Mouse (Mus musculus): ENCODE data around the gene Elk3.

The Elk3 gene

DNA sequence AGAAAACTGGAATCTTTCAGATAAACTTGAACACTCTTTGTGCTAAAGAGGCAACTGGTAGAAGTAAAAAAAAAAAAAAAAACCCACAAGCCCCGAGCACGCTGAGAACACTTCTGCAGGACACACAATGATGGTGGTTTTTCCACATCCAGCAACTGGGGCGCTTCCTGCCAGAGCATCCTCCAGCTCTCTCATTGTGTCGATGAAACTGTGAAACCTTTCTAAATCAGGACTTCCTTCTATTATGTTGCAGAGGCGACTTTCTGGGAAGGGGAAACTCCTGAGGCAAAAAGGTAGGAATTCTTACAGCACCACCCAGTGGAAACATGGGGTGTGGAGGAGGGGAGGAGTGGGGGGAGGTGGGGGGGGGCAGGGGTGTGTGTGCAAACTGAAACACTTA, 13.2 kb downstream of the Elk3 start:
- intact Hi-C loops (cut with DNase I), result no loop called here

DNA sequence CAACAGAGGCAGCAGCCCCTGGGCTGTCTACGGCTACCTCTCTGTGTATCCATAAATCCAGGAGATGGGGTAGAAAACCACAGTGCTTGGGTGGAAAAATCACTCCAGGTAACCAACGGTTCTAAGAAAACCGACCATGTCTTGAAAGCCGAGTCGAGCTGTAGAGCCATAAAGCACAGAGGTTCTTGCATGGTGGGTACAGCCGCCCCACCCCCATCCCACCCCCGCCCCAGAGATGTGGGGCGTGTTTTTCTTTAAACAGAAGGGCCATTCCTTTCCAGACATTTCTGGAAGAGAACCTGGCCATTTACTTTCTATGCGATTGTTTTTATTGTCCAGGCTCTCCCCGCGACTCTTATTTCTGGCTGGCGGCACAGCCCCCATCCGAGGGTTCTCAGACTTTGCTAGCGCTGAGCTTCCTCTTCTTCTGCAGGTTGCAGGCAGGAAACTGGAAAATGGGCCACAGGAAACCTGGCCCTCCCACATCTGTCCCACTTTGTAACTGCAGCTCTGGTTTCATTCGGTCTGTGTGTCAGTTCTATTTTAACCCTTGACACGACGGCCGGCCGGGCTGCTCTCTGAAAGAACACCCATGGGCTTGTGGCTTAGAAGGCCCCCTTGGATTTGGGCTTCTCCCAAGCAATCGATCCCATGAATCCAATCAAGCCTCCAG, 16.3 kb downstream of the Elk3 start:
- intact Hi-C loops (cut with DNase I), result loop anchor here (5.0 kb wide), 2 partner anchors 132 to 178 kb away; partner anchors contain the start of gene Cdk17

DNA sequence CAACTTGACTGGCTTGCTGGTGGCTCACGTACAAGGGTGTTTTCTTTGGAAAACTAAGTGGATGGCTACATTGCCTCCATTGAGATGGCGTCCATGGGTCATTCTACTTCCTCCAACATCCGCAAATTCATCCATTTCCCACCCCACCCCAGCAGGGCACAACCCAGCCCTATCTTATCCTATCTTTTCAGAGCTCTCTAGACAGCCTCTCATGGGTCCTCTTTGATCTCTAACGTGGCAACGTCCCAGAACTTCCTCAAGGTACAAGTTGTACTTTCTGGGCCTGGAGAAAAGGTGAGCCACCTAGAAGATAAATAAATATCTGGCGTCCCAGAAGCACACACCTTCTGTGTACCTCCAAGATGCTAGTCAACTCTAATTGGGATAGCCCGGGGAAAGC, 17.3 kb downstream of the Elk3 start:
- intact Hi-C loops (cut with DNase I), result loop anchor here (2.0 to 5.0 kb wide), 3 partner anchors 131 to 179 kb away; partner anchors contain the start of gene Cdk17

DNA sequence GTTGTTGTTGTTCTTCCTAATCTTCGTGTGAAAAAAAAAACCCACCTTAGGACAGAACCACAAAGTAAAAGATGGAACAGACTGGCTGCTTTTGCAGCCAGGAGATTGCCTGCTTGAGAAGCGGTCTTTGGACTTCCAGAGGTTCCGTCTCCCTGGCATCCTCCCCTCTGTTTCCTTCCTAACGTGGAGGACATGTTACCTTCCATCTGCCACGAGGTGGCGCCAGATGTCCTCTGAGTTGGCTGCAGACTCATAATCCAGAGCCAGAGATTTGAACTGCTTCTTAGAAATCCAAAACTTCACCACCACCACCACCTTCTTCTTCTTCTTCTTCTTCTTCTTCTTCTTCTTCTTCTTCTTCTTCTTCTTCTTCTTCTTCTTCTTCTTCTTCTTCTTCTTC, 19.1 kb downstream of the Elk3 start:
- intact Hi-C loops (cut with DNase I), result loop anchor here (2.0 to 5.0 kb wide), 3 partner anchors 130 to 180 kb away; partner anchors contain the start of gene Cdk17

DNA sequence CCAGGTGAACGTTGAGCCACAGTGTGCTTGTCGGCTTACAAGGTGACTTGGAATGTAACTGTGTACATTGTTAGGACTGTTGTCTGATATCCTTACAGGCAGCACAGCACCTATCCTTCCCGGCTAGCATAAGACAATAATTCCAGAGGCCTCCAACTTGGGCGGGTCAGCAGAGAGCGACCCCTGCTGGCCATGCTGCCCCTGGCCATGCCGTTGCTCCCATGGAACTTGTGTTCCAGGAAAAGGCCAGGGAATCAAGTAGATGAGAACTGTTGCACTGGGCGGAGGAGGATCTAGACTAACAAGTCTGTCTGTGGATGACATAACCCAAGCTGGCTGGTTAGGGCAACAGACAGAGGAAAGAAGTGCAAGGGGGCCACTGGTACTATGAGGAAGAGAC, 19.6 kb downstream of the Elk3 start:
- intact Hi-C loops (cut with DNase I), result loop anchor here (5.0 kb wide), 2 partner anchors 129 to 181 kb away; partner anchors contain the start of gene Cdk17

DNA sequence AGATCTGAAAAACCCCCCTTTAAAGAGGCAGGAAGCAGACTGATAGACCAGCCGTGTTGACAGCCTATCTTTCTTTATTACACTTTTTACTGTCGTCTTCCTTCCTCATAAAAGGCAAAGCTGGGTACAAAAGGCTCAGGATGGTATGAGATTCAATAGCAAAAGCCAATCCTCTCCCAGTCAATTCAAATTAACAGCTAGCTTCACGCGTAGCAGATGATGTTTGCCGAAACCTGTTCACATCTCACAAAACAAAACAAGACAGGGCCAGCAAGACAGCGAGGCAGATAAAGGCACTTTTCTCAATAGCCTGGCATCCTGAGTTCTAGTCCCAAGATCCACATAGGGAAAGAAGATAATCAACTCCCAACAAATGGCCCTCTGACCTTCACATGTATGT, 21.5 kb downstream of the Elk3 start:
- intact Hi-C loops (cut with DNase I), result loop anchor here (10.0 kb wide), 1 partner anchor 215 kb away; no protein-coding TSS in a partner anchor

DNA sequence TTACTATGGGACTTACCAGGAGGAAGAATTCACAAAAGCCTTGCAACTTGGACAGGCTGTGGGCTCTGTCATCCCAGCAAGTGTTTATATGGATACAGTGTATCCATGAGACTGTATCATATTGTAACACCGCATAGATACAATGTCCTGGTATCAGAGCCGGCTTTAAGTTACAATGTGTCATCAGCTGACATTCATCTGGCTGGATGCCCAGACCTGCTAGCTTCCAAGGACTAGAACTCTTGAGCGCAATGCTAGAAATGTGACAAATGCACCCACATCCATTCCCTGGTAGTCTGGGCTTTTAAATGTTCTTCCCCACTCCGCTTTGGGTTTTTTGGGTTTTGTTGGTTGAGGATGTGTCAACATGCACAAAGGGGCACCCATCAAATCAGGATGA, 22.6 kb downstream of the Elk3 start:
- intact Hi-C loops (cut with DNase I), result loop anchor here (10.0 kb wide), 1 partner anchor 214 kb away; no protein-coding TSS in a partner anchor

DNA sequence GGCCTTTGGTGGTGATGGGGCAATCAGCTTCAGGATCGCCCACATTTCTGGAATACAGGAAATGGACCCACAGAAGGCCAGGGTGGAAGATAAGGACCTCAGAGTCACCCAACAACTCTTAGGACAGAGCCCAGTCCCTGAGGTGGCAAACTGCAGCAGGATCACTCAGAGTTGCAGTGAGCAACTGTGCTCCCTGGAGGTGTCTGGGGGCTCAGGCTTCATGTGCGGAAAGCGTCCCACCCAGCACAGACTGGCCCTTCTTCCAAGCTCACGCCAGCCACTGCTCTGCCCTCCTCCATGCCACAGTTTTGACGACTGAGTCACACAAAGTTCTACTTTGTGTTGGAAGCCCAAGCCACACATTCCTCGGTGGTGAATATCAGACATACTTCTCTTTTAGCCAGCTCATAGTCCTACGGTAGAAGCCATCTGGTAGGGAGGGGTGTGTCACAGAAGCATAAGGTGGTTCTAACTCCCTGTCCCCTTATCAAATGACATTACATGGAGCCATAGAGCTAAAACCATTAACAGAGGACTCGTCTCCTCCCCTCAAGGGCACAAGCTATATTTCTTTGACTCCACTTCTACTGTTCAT, 23.3 kb downstream of the Elk3 start:
- intact Hi-C loops (cut with DNase I), result loop anchor here (10.0 kb wide), 1 partner anchor 213 kb away; no protein-coding TSS in a partner anchor

DNA sequence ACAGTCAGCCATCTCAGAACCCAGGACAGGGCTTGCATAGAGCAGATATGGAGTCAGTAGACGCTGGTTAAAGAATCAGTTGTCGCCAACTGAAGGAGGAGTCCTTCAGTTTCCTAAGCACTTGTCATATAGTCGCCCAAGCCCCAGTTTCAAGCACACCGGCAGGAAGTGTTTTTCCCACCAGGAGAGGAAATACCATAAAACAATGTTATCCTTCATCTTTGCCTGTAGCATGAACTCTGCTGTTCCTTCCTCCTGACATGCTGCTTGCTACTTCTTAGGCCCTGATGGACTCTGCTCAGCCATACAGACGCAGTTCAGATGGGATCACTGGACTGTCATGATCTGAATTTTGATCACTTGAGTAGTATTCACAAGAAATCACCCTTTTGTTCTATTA, 25.4 kb downstream of the Elk3 start:
- intact Hi-C loops (cut with DNase I), result loop anchor here (10.0 kb wide), 1 partner anchor 211 kb away; no protein-coding TSS in a partner anchor

DNA sequence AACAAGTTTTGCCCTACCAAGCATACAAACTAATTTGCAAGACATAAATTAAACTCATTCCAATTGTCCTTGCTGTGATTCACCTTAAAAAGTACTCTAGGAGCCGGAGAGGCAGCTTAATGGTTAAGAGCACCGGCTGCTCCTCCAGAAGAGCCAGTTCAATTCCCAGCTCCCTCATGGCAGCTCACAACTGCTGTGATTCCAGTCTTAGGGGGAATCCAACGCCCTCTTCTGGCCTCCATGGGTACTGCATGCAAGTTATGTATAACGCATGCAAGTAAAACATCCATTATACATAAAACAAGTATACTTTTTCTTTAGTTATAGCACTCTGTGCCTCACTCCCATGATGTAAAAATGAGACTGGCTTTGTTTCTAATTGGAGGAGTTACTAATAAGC, 27.7 kb downstream of the Elk3 start:
- intact Hi-C loops (cut with DNase I), result loop anchor here (10.0 kb wide), 1 partner anchor 208 kb away; no protein-coding TSS in a partner anchor

DNA sequence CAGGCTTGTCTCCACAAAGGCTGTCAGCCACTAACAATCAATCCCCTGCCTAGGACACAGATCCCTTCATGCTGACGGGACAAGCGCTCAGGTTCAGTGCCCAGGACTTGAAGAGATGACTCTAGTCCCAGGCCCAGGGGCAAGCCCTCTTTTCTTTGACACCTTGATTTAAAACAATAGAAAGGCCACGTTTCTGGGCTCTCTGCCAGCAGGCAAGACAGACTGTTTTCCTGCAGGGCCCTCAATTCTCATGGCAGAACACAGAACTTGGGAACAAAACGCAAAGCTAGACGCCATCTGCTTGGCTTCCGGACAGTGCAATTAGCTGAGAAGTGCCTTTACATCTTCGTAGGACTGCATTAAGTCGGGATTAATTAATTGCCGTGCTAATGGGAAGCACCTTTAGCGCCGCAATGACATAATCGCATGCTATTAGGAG, 28.4 kb downstream of the Elk3 start:
- intact Hi-C loops (cut with DNase I), result loop anchor here (10.0 kb wide), 1 partner anchor 208 kb away; no protein-coding TSS in a partner anchor

DNA sequence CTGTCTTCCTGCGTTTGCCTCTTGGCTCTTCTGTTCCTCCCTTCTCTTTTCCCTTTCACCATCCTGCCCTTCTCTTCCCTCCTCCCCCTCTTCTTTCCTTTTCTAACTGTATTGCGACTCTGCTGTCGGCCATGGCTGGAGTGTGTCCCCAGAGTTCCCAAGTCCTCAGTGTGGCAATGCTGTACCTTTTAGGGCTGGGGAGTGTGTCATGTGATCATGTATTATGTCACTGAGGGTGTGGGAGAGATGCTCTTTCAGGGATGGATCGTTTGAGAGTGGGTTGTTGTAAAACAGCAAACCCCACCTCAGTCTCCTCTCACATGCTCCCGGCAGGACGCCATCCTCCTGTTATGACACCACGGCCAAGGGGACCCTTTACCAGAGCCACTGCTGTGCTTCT, 29.8 kb downstream of the Elk3 start:
- intact Hi-C loops (cut with DNase I), result loop anchor here (10.0 kb wide), 1 partner anchor 206 kb away; no protein-coding TSS in a partner anchor

DNA sequence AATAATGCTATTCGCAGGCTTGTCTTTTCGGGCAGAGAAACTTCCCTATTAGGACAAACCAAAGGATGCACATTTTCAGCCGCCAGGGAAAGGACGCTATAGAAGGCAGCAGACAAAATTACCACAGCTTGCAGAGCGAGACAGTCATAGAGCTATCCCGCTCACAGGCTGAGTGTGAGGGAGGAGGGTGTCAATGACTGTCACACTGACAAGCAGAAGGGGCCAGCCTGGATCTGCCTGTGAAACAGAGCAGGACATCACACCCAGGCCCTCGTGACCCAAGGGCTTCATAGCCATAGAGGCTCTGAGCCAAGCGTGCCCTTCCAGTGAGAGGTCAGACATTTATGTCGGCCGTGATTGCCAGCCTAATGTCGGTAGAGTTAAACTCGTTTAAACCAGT, 30.3 kb downstream of the Elk3 start:
- intact Hi-C loops (cut with DNase I), result loop anchor here (10.0 kb wide), 1 partner anchor 206 kb away; no protein-coding TSS in a partner anchor

DNA sequence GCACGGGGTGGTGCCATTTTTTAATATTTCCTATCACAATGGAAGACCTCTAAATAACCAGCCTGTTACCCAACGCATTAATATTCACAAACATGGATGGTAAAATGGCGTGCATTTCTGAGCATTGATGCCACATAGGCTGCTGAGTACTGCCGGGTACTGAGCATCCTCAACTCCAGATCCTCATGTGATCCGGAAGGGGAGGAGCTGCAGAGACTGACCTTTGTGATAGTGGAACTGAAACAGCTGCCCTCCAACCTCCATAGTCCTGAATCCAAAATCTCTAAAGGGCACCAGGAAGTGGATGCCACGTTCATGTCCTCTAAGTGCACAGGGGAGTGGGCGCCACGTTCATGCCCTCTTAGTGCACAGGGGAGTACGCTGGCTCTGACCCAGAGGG, 31.9 kb downstream of the Elk3 start:
- intact Hi-C loops (cut with DNase I), result no loop called here

DNA sequence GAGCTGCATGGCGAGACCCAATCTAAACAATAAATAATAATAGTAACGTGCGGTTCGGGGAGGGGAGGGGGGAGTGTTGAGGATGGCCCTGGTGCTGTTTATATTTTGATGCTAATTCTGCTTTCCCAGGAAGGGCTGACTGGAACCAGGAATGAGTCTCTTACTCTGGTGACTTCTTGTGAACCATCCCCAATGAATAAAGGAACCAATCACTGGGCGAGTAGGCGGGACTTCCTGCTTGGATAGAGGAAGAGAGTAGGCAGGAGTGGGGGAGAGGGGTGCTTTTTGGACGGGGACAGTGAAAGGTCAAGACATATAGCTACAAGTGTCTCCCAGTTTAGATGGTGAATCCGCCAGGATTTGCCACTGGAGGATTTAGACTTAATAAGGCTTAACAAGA, 32.6 kb downstream of the Elk3 start:
- intact Hi-C loops (cut with DNase I), result no loop called here

DNA sequence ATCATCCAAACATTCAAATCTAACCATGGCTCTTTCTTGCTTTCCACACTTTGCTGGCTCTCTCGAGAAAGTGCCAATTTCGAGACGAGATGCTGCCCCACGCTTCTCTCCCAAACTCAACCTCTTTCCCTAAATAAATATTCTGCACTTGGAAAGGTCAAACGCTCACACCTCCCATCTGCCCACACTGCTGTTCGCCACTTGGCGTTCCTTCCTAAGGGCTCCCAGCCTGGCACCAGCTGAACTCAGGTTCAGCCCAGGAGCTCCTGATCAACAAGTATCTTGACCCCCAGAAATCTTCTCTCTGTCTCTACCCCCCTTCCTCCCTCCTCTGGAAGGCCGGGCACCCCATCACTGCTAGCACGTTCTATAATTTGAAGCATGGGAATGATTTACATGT, 34.1 kb downstream of the Elk3 start:
- intact Hi-C loops (cut with DNase I), result no loop called here

DNA sequence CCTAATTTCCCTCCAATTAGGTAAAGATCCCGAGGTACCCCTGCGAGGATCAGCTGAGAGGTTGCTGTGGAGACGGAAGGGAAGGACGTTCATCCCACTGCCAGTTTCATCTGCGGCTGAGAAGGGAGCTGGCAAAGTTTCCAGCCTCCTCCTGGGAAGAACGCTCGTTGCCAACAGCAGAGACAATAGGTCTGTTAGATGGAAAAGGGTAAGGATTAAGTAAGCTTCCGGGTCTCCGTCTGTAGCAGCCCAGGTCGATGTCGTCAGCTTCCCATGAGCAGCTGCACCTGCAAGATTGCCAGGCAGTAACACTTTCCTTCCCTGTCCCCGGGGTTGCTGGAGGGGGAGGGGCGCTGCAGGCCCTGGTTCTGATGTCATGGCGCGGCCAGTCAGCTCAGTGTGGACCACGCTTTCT, 34.6 kb downstream of the Elk3 start:
- intact Hi-C loops (cut with DNase I), result no loop called here

DNA sequence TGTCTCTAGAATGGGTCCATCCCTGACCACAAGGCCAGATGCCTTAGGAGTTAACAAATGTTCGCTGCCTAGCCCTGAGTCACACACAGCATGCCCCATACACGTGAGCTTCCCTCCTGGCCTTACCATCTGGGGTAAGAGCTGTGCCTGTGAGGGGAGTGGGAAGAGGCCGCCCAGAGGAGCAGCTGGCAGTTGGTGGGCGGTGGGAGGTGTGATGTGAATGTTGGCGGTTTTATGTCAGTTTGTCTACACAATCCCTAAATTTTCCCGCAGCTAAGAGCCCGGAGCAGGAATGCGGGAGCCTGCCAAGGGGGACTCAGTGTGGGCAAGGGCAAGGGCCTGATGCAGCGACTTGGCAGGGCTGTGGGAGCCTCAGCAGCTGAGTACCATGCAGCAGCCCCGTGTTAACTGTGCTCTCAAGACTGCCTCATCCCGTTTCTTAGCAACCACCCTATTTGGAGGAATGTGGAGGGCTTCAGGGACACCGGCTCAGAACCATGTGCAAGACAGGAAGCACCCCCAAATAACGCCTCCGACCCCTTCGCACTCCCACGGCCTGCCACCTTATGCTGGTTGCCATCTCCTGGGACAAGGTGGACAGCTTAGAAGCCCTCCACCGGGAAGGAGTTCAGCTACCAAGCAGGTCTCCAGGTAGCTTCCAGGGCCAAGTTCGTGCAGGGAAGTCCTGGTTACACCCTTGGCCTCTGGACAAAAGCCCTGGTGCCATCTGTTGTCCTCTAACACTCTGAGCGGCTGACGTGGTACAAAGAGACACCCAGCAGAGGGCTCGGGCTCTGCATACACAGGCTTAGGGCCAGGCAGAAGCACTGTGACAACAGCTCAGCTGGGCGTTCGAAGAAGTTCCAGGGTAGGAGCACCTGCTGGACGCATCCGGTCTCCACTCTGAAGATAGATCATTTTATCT, 35.5 kb downstream of the Elk3 start:
- intact Hi-C loops (cut with DNase I), result no loop called here

DNA sequence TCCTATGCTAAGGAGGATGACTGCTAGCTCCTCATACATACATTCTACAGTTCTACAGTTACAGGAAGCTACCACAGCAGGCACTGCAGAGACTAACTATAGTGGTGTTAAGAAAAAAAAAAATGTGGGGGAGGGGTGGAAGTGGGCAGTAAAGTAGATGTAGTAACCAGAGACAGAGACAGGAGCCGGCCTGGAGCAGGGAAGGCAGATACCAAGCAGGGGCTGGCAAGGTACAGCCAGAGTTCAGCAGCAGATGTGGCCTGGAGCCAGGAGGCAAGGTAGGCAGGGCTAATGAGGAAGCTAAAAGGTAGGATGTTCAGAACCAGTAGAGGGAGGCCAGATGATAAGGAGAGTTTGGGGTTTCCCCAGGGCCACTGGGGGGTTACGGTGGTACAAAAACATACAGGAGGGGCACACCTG, 36.6 kb downstream of the Elk3 start:
- intact Hi-C loops (cut with DNase I), result no loop called here

DNA sequence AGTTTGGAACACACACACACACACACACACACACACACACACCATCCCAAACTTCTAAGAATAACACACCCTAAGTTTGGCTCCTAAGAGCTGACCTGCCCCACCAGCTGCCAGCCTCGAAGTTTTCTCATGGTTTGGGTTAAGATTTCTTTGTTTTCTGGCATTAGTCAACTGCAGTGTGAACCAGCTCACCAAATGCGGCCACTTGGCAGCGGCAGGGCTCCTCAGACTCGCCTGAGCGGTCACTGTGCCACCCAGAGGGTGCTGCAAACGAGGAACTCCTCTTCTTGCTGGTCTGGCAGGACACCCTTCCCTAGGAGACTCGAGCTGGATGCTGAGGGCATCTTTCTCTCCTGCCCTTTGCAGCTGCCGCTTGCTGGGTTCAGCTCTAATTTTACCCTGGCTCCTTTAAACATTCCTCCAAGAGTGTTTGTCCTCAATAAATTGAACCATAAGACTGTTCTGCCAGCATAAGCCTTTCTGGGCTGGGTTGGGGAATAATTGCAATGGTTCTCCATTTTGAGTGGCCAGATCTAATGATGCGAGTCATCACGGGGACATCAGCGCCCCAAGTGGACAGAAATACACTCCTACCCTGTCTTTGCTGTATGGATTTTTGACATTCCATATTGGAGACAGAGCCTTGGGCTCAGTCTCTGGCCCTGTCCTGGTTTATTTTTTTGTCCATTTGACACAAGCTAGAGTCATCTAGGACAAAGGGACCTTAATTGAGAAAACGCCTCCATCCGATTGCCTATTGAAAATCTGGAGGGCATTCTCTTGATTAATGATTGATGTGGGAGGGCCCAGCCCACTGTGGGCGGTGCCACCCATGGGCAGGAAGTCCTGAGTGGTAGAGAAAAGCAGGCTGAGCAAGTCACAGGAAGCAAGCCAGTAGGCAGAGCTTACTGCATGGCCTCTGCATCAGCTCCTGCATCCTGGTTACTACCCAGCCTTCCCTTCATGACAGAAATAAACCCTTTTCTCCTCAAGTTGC, 37.7 kb downstream of the Elk3 start:
- intact Hi-C loops (cut with DNase I), result no loop called here
